Mouse (Mus musculus) neural tube, embryonic 15.5 days (tissue): ENCODE results near the gene Elovl5. TPM values are rescaled to one million over a fixed set of nuclear protein-coding genes. Genes with fewer than 3 reads are reported as not detected.

ENCODE experiments used
- ATAC-seq: fragments of 200-750 bp; cut with Nextera tagmentation; 2 replicates; pipeline ENCODE4 v1.8.0; 2017; ENCODE audit warnings: mild to moderate bottlenecking, moderate TSS enrichment, moderate library complexity; ENCODE audit not compliant: low FRiP score
- H3K27ac ChIP-seq: fragments of 300-500 bp; sonication (generic); replicated peaks from 2 replicates; pipeline ENCODE4 v1.5.1; 2015; ENCODE audit warnings: mild to moderate bottlenecking, inconsistent platforms
- H3K27me3 ChIP-seq: fragments of 300-500 bp; sonication (generic); replicated peaks from 2 replicates; pipeline ENCODE4 v1.6.1; 2015; ENCODE audit warnings: inconsistent platforms
- H3K36me3 ChIP-seq: fragments of 300-500 bp; sonication (generic); 2 replicates; pipeline ENCODE4 v1.6.1; 2015; ENCODE audit warnings: inconsistent platforms
- H3K4me1 ChIP-seq: fragments of 300-500 bp; sonication (generic); 2 replicates; pipeline ENCODE4 v1.6.1; 2015; ENCODE audit warnings: inconsistent platforms
- H3K4me2 ChIP-seq: fragments of 300-500 bp; sonication (generic); 2 replicates; pipeline ENCODE4 v1.6.1; 2015; ENCODE audit warnings: inconsistent platforms, mild to moderate bottlenecking, moderate library complexity
- H3K4me3 ChIP-seq: fragments of 300-500 bp; sonication (generic); replicated peaks from 2 replicates; pipeline ENCODE4 v1.5.1; 2015; ENCODE audit warnings: mild to moderate bottlenecking, inconsistent platforms
- H3K9ac ChIP-seq: fragments of 300-500 bp; sonication (generic); replicated peaks from 2 replicates; pipeline ENCODE4 v1.6.1; 2015; ENCODE audit warnings: mild to moderate bottlenecking, inconsistent platforms
- H3K9me3 ChIP-seq: fragments of 300-500 bp; sonication (generic); replicated peaks from 2 replicates; pipeline ENCODE4 v1.6.1; 2016; ENCODE audit warnings: inconsistent platforms
- WGBS: fragments of 180-500 bp; shearing (Covaris S2); methylation state at CpG from one replicate; pipeline ENCODE4 v1.1.7; 2015; ENCODE audit warnings: mixed read lengths; 5-methylcytosine and 5-hydroxymethylcytosine counted together
- polyA plus RNA-seq: library from polyadenylated mRNA; unstranded; fragments of >200 nt; fragmentation: Nextera tagmentation; extraction: Ambion mirVana; gene quantifications from 2 replicates; pipeline ENCODE4 v1.2.1, GENCODE M21; 2015

Gene Elovl5
- polyA plus RNA-seq, 1 experiment from 2014 or later = 61.8 TPM

DNA sequence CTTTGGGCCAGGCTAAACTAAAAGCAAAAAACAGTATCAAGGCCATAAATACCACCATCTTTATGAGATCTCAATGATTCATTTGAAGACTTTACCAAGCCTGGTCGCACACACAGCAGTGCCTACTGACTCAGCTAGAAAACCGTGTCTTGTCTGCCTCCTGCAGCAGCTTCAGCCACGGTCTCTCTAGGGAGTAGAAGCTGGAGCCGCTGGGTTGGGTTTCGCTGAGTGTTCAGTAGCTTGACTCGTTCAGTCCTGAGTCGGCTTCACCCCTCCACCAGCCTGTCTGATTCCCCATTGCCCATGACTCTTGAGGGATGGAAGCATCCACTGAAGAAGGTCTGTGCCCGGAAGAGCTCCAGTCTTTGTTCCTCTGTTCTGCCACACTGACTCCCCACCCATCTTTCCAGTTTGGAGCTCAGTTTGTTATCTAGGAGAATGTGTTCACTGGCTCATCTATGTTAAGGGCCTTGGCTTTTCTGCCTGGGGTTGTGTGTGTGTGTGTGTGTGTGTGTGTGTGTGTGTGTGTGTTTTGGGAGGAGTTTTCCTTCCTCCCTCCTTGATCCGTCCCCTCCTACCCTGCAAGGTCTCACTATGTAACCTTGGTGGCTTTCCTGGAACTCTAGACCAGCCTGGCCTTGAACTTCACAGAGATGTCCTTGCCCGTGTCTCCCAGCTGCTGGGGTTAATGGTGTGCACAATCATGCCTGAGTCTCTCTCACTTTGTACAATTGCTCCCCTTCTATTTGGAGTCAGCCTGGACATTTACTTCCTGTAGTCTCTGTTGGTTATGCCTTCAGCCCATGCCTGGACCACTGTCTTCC lies 13.1 kb downstream of the Elovl5 start:
- ATAC-seq = 0 out of 2 replicates have a peak, but pooled peaks have one; percentile 5
- Histone ChIP-seq H3K27ac (no peak overlapping the region), H3K4me3 (no peak overlapping the region), H3K9ac (no peak overlapping the region), H3K9me3 (no peaks in the 10 kb centered on the region), H3K4me1 (peaks cover 18% of the 10 kb centered on the region), H3K36me3 (no peaks in the 10 kb centered on the region), H3K27me3 (no peaks in the 10 kb centered on the region), H3K4me2 (no peak overlapping the region)
- 59% methylated on average over 10 of the region's 10 CpGs for WGBS

DNA sequence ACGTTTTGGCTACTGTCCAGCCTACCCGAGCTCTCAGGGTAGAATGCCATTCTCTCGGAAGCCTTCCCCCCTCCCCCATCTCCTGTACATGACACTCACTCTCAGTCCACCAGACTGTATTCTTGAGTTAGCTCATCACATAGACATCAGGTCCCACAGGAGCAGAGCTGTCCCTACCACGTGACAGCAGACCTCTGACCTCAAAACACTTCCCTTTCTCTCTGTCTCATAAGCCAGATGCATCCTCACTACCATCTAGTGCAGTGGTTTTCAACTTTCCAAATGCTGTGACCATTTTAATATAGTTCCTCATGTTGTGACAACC lies 13.7 kb downstream of the Elovl5 start:
- ATAC-seq = peak; percentile 23; the same call in 1 of the 2 replicates
- Histone ChIP-seq H3K9me3 (no peaks in the 10 kb centered on the region), H3K36me3 (no peaks in the 10 kb centered on the region), H3K4me3 (no peak overlapping the region), H3K27ac (no peak overlapping the region), H3K4me2 (no peak overlapping the region), H3K4me1 (peaks cover 18% of the 10 kb centered on the region), H3K9ac (no peak overlapping the region), H3K27me3 (no peaks in the 10 kb centered on the region)
- WGBS = 37% methylated on average over 4 of the region's 4 CpGs

DNA sequence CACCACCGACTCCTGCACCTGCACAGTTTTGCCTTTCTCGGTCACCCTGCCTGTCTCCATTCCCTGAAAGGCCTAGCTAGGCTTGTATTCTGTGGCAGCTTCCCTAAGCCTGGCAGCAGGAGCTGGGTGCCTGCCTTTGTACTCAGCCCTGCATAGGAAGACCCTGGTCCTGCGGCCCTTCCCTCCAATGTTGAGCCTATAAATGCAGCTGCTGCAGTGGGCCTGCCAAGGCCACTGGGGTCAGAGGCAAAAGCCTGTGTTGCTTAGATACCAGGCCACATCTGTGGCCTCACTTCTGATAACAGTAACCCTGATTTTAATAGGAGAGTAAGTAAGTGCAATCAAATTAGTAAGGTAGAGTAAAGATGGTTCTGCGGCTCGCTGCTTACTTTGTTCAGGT lies 14.6 kb downstream of the Elovl5 start:
- Histone ChIP-seq H3K27ac (no peak overlapping the region), H3K4me2 (no peak overlapping the region), H3K9me3 (no peaks in the 10 kb centered on the region), H3K9ac (no peak overlapping the region), H3K4me3 (no peak overlapping the region), H3K36me3 (no peaks in the 10 kb centered on the region), H3K4me1 (peaks cover 18% of the 10 kb centered on the region), H3K27me3 (no peaks in the 10 kb centered on the region)
- ATAC-seq = no peak
- 73% methylated on average over 5 of the region's 5 CpGs for WGBS

DNA sequence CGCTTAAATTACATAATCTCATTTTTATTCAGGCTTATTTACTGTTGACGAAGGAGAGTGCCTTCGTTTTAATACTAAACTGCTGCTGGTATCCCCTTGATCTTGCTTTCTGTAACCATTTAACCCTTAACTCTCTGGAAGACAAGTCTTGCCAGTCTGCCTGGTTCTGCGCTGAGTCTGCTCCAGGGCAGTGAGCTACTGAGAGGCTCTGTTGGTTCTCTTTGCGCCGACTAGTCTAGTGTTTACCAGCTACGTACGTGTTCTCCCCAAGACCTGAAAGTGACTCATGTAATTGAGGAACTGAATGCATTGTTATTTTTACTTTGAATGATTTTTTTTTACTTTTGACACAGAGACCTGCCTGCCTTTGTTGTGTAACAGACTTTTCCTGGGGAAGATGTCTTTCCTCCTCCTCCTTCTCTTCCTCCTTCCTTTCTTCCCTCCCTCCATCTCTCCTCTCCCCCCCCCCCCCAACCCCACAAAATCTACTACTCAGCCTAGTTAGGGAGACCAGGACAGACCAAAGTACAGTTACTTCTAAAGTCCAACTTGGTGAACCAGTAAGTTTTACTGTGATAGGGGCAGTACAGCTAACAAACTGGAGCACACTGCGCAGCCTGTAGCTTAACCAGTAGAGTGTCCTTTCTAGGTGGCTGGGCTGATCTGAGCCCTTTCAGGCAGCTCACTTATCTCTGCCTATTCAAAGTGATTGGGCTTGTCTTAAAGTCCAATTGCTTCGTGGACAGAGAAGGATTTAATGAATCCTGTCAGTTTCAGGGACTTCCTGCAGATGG lies 18.9 kb downstream of the Elovl5 start:
- Histone ChIP-seq H3K9me3 (no peaks in the 10 kb centered on the region), H3K36me3 (no peaks in the 10 kb centered on the region), H3K4me3 (no peak overlapping the region), H3K9ac (no peak overlapping the region), H3K27ac (no peak overlapping the region), H3K4me1 (peaks cover 32% of the 10 kb centered on the region), H3K27me3 (no peaks in the 10 kb centered on the region), H3K4me2 (no peak overlapping the region)
- ATAC-seq = no peak
- 76% methylated on average over 10 of the region's 10 CpGs for WGBS

DNA sequence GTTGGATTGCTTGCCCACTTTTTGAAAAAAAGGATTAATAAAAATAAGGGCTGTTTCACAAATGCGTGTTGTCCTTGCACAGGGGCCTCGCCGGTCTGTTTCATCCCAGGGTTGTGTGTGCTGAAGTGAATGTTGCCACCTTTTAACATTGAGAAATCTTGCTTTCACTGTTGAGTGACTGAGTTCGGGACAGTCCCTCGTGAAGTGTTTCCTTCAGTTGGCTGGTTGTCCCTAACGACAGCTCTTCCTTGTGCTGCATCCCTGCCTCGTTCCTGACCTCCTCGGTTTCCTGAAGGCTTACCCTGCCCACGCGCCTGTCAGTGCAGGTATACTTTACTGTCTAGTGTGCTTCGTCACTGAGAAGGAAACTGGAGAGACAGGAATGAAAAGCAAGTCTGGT lies 20.7 kb downstream of the Elovl5 start:
- Histone ChIP-seq H3K27me3 (no peaks in the 10 kb centered on the region), H3K36me3 (no peaks in the 10 kb centered on the region), H3K4me2 (no peak overlapping the region), H3K9me3 (no peaks in the 10 kb centered on the region), H3K4me1 (peaks cover 29% of the 10 kb centered on the region), H3K4me3 (no peak overlapping the region), H3K27ac (no peak overlapping the region), H3K9ac (no peak overlapping the region)
- WGBS = 74% methylated on average over 11 of the region's 11 CpGs
- no peak for ATAC-seq

DNA sequence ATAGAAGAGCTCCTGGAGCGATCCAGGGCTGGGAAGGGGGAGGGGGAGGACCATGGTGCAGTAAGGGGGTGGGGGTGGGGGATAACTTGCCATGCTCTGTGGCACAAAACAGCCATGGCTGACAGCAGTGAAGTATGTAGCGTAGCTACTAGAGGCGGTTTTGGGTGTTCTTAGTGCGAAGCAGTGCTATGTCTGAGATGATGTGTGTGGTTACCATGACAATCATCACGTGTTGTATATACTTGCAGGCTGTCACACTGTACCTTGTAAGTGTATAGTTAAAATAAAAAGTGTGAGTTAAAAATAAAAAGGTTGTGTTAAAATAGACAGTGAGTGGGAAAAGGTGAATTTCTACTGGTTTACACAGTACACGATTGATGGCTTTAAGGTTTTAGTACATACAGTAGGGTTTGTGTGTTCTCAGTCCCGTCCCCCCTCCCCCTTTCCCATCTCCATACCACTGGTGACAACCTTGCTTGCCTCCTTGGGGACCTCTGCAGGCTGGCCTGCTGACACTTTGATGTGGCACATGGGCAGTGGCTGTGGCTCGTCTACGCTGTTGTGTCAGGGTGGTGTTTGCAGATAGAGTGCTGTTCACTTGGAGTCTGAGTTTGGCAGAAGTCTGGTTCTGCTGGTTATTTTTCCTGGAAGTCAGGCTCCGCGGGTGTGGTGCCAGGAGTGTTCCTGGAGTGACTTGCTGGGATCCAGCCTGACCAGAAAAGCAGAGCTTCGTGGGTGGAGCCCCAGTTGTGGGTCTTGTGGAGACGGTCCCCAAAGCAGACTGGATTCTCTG lies 21.8 kb downstream of the Elovl5 start:
- Histone ChIP-seq H3K27me3 (no peaks in the 10 kb centered on the region), H3K36me3 (no peaks in the 10 kb centered on the region), H3K9ac (no peak overlapping the region), H3K27ac (peak overlapping the region; percentile 33; the same call in 1 of the 2 replicates), H3K4me2 (peak overlapping the region; percentile 15; the same call in 1 of the 2 replicates), H3K4me1 (peaks cover 29% of the 10 kb centered on the region), H3K4me3 (no peak overlapping the region), H3K9me3 (no peaks in the 10 kb centered on the region)
- ATAC-seq = peak; percentile 71
- WGBS = 53% methylated on average over 13 of the region's 13 CpGs

DNA sequence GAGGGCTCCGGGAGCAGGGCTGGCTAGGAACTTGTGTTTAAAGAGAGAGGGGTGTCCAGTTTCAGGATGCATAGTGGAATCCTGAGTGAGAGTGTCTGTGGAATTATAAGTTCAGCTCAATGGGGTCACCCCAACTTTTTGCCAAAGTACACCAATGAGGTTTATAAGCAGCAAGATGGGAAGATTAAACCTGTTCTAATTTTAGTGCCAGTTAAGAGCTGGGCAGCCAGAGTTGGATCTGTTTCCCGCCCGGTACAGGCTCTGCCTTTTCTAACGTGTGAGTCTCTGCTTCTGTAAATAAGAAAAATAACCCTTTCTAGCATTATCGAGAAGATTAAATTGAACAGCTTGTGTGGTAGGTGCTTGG lies 22.4 kb downstream of the Elovl5 start:
- H3K4me3 ChIP-seq = no peak overlapping the region
- no peak overlapping the region for H3K9ac ChIP-seq
- no peaks in the 10 kb centered on the region for H3K9me3 ChIP-seq
- no peak overlapping the region for H3K4me2 ChIP-seq
- no peaks in the 10 kb centered on the region for H3K36me3 ChIP-seq
- peaks cover 29% of the 10 kb centered on the region for H3K4me1 ChIP-seq
- 81% methylated on average over 5 of the region's 5 CpGs for WGBS
- peak overlapping the region; percentile 33; the same call in 1 of the 2 replicates for H3K27ac ChIP-seq
- no peak for ATAC-seq
- H3K27me3 ChIP-seq = no peaks in the 10 kb centered on the region

DNA sequence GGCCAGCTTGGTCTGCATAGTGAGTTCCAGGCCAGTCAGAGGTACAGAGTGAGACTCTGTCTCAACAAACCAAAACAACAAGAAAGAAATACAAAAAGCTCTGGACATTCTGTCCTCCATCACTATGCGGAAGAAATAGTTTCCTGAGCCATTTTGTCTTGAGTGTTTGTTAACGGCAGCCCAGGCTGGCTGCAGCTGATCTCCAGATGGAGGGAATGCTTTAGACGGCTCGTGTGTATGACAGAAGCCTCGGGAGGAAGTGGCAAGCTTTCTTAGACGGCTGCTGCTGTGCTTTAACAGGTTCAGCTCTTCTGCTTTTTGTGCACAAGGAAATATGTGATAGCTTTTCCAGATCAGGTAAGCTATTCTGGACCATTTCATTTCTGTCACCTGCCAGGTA lies 23.9 kb downstream of the Elovl5 start:
- 60% methylated on average over 6 of the region's 6 CpGs for WGBS
- peaks cover 29% of the 10 kb centered on the region for H3K4me1 ChIP-seq
- no peak for ATAC-seq

DNA sequence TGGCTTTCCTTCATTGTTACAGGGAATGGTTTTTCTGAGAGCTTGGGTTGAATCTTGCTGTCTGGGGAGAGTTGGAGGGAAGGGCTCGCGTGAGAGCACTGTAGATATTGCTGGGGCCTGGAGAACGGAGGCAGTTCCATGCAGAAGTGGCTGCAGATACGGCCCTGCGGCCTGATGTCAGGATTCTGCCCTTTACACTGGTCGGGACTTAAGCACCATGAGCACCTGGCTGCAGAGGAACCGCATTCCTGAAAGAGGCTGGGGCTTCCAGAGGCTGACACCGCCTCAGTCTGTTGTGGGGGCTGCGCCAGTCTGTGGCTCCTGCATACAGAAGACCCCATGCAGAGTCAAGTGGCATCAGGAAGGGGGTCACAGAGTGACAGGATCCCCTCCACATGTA lies 24.7 kb downstream of the Elovl5 start:
- H3K27ac ChIP-seq = no peak overlapping the region
- H3K4me2 ChIP-seq = no peak overlapping the region
- H3K4me3 ChIP-seq = no peak overlapping the region
- no peaks in the 10 kb centered on the region for H3K9me3 ChIP-seq
- 73% methylated on average over 9 of the region's 9 CpGs for WGBS
- peaks cover 29% of the 10 kb centered on the region for H3K4me1 ChIP-seq
- H3K9ac ChIP-seq = no peak overlapping the region
- no peak for ATAC-seq
- no peaks in the 10 kb centered on the region for H3K27me3 ChIP-seq
- no peaks in the 10 kb centered on the region for H3K36me3 ChIP-seq

More for the DNA sequence above, 23.9 kb downstream of the Elovl5 start:
- Histone ChIP-seq H3K4me3 (no peak overlapping the region), H3K4me2 (no peak overlapping the region), H3K9ac (no peak overlapping the region), H3K27ac (no peak overlapping the region), H3K36me3 (no peaks in the 10 kb centered on the region), H3K27me3 (no peaks in the 10 kb centered on the region), H3K9me3 (no peaks in the 10 kb centered on the region)

DNA sequence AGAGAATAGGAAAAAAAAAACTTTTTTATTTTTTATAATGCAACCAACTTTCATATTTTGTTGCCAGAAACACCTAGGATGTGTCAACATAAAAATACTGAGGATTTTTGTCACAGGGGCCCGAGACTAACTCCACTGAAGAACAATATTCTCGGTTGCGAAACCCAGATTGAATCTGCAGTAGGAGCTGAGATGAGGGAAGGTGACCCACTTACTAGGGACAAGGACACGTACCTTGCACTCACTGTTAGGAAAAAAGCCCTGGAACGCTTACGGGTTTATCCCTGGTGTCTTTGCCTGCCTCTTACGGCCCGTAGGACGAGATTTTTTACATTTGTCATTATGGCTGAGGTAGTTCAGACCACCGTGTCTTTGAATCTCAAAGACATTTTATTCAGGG lies 25.2 kb downstream of the Elovl5 start:
- ATAC-seq = no peak
- H3K27me3 ChIP-seq = no peaks in the 10 kb centered on the region
- WGBS = 81% methylated on average over 10 of the region's 10 CpGs

DNA sequence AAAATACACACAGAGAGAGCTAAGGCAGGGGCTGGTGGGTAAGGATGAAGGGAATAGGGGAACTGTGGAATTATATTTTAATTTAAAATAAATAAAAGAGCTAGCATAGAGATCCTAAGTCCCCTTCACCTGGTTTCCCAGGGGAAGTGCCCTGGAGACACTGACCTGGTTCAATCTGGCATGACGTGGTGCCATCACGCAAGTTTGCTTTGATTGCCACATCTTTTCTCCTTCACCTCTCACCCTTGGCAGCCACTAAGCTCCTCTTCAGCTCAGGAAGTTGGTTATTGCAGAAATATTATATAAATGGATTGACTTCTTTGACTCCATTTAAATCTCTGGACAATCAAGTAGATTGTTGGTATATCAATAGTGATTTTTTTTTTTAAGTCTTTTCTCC lies 26.2 kb downstream of the Elovl5 start:
- no peak for ATAC-seq
- peaks cover 23% of the 10 kb centered on the region for H3K4me1 ChIP-seq
- no peaks in the 10 kb centered on the region for H3K36me3 ChIP-seq
- H3K9ac ChIP-seq = no peak overlapping the region
- no peaks in the 10 kb centered on the region for H3K9me3 ChIP-seq
- H3K27ac ChIP-seq = no peak overlapping the region
- no peak overlapping the region for H3K4me2 ChIP-seq
- H3K4me3 ChIP-seq = no peak overlapping the region
- no peaks in the 10 kb centered on the region for H3K27me3 ChIP-seq
- 94% methylated on average over 2 of the region's 2 CpGs for WGBS

More for the DNA sequence above, 25.2 kb downstream of the Elovl5 start:
- Histone ChIP-seq H3K27ac (no peak overlapping the region), H3K36me3 (no peaks in the 10 kb centered on the region), H3K4me1 (peaks cover 29% of the 10 kb centered on the region), H3K4me3 (no peak overlapping the region), H3K9ac (no peak overlapping the region), H3K9me3 (no peaks in the 10 kb centered on the region), H3K4me2 (no peak overlapping the region)
